Mouse (Mus musculus): ENCODE results near the gene Dnmt3a.

Gene Dnmt3a

GRCm38 (mm10) chr12:3787541-3787940 is 18.3 kb upstream of the Dnmt3a start:
- DNase-seq = no peak

DNA sequence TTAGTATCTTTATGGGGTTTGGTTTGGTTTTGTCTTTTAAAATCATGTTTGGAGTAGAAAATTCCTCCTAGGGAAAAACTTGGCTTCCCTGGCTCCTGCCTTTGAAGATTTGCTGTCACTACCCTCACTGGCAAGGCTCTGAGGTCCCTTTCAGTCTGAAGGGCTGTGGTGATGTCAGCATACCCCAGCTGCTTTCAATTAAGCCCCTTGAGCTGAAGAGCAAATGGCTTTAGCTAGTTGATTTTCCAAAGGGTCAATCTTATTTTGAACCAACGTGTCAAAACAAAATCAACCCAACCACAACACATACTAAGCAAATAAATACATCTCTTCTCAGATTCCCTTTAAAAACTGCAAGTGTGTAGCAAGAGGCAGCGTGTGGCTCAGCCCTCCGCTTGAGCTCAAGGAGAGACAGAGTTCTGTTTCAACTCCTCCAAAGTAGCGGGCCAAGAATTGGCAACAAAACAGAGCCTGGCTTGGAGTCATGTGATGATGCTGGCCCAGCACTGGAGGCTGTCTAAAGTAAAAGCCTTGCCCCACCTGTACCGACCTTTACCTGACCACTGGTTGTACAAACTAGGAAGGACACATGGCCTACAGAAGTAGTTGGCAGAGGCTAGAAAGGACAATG is 17.3 kb upstream of the Dnmt3a start:
- DNase-seq = no peak

GRCm38 (mm10) chr12:3789626-3790185 is 16.1 kb upstream of the Dnmt3a start:
- no peak for DNase-seq

GRCm38 (mm10) chr12:3791257-3791656 is 14.6 kb upstream of the Dnmt3a start:
- DNase-seq = no peak

DNA sequence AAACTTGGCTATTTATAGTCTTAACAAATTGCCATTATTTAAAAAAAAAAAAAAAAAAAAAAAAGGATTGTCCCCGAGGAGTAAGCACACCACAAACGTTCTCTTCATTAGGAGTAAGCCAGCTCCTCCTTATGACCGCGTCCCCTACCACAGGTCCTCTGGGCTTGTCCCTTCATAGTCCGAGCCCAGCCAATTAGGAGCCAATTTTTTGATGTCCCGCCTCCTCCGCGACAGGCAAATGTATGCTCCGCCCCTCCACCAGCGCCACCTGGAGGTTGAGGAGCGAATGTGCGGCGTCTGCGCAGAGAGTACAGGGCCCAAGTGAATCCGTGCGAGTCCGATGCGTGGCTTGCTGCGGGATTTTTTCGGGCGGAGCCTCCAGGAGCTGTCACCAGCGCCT is 14.1 kb upstream of the Dnmt3a start:
- DNase-seq = peak; percentile 99

- no peak for DNase-seq
Observed at GRCm38 (mm10) chr12:3792248-3792647, 13.6 kb upstream of the Dnmt3a start.

- DNase-seq = no peak
Observed at GRCm38 (mm10) chr12:3795569-3795968, 10.2 kb upstream of the Dnmt3a start.

- DNase-seq = no peak
Observed at GRCm38 (mm10) chr12:3799551-3799950, 6.3 kb upstream of the Dnmt3a start.

- peak; percentile 77 for DNase-seq
Observed at GRCm38 (mm10) chr12:3806271-3806684, 471 bp downstream of the Dnmt3a start.

DNA sequence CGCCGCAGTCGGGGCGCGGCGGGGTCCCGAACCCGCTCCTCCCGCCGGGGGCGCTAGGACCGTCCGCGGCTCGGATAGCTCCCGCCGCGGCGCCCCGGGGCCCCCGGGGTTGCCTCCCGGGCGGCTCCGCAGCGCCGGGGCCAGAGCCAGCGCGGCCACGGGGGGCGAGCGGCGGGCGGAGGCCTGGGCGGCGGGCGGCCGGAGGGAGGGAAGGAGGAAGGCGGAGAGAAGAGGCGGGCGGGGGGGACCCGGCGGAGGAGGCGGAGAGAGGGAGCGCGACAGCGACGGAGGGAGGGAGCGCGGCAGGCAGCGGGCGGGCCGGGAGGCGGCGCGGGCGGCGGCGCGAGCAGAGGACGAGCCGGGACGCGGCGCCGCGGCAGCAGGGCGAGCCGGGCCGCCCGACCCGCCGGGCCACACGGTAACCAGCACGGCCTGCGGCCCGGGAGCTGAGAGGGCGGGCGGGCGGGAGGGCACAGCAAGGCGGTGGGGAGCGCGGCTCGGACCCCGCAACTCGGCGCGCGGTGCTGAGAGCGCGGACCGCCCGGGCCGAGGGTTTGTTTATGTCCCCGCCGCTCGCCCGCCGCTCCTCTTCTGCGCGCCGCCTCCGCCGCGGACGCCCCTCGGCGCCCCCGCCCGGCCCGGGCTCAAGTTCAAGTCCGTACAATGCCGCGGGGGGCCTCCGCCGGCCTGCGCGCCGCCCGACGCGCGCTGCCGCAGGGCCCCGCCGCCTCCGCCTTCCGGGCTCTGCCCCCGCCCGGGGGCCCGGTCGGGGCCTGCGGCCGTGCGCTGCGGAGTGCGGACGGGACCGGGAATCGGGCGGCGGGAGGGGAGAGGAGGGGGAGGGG is 1.1 kb downstream of the Dnmt3a start:
- DNase-seq = peak; percentile 81

DNA sequence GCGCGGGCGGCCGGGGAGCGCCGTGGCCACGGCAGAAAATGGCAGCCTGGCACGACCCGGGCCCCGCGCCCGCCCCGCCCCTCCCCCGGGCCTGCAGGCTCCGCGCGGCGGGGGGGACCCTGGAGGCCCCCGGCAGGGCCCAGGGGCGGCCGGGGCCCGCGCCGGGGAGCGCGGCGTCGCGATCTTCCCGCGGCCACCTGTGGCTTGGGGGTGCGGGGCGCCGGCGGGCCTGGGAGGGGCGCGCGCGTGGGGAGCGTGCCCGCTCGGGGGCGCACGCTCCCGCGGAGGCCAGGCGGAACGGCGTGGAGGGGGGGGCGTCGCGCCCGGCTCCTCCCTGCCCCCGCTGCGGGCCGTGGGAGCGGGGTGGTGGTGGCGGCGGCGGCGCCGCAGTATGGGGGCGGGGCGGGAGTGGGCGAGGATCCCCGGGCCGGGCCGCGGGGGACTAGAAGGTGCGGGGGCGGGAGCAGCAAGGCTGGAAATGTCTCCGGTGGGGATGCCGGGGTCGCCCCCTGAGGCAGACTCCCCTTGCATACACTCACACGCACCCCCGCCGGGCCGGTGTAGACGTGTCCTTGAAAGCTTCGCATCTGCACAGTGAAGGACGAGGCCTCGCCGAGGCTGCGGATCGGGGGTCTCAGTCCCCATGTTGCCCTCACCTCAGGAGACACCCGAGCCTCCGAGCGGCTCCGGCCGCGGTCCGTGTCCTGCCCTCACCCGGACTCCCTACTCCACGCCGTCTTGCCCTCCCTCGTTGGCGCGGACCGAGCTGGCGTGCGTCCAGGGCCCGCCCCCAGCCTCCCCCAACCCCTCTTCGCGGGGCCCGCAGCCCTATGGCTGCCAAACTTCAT is 2.0 kb downstream of the Dnmt3a start:
- DNase-seq = peak; percentile 77

DNA sequence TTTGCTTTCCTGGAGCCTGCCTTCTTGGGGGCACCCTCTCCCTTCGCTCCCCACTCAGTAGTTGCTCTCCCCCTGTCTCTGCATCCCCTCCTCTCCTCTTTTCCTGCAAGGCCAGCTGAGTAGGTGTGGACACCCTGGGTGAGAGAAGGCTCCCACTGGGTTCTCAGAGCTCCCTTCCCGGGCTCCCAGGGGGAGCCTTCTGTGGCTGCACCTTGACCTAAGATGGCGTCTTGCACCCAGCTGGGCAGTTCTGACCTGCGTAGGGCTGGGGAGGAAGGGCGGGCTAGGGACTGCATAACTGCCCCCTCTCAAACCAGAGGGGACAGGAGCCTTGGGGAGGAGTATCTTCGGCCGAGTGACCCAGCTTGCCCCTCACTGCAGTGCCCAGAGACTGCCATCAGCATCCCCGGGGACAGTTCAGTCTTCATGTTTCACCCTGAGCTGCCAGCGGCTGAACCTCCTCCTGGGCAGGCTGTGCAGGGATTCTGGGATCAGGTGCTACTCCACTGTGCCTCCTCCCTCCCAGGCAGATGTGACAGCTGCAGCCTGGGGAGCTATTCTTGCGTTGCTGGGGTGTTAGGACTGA is 2.7 kb downstream of the Dnmt3a start:
- no peak for DNase-seq

DNA sequence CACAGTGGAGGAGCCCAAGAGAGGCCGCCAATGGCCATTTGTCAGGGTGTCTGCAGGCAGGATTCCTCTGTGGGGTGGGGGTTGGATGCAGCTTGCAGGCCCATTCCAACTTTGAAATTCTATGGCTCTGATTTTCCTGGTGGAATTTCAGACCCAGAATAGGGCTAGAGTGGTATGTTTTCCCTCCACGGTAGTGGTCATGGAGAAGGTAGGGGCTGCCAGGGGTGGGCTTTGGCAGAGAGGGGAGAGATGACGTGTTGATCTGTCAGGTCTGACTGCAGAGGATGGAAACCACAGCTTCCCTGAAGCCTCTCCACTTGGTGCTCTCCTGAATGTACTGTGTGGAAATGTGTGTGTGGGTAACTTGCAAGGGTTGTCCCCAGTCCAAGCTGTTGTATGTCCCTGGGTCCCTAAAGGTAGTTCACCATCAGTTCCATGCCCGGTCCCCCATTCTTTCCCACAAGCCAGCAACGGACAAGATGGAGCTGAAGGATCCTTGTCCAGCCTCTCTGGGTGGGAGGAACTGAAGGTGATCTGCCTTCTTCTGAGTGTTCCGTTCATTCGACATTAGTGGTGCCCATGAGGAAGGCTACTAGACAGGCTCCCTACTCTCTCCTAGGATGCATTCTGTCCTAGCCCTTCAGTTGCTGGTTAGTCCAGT is 3.8 kb downstream of the Dnmt3a start:
- no peak for DNase-seq

GRCm38 (mm10) chr12:3810455-3810854 is 4.6 kb downstream of the Dnmt3a start:
- no peak for DNase-seq

DNA sequence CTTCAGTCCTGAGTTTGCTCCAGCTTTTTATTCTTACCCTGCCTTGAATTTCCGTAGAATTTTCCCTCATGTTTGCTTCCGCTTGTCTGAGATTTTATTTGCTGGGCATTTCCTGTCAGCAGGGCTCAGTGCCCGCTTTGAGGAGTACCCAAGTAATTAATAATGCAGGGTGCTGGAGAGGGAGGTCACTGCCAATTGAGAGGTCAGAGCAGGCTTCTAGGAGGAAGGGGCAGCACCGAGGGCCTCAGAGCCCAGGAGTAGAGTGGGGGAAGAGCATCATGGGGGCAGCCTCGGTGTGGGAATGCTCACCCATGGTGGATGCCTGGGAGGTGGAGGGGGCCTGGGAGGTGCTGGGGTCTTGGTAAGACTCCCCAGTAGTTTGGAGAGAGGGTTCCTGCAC is 5.8 kb downstream of the Dnmt3a start:
- no peak for DNase-seq

- DNase-seq = no peak
Observed at GRCm38 (mm10) chr12:3812251-3812650, 6.4 kb downstream of the Dnmt3a start.

DNA sequence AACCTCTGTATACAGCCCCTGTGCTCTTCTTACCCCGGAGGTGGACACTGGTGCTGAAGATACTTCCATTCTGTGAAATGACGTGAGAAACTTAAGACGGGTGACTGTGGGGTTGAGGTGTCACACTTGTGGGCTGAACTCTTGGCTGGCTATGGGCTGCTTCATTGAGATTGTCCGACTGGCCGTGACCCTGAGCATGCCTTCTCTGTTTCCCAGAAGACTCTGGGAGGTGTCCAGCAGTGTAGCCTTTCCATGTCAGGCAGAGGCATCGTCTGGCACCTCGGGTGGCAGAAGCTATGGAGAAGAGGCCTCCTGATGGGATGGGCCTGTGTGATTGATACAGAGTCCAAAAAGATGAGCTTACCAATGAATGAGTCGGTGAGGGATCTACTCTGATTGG is 7.3 kb downstream of the Dnmt3a start:
- DNase-seq = no peak

- DNase-seq = no peak
Observed at GRCm38 (mm10) chr12:3815386-3815785, 9.6 kb downstream of the Dnmt3a start.

DNA sequence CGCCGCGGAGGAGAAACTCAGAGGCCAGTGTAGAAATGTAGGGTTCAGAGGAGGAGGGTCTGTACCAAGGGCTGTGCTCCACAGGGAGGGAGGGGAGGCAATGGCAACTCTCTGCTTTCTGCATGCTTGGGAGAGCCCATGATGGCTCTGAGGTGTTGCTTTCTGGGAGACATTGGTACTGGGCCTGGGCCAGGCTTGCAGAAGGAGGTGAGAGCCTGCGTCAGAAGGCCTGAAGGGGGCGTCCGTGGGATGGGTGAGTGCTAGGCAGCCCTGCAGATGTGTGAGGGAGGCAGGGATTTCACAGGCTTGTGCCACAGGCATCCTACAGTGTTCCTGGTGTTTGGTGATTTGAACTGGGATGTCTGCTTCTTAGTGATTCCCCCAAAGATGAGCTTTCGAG is 11.2 kb downstream of the Dnmt3a start:
- DNase-seq = no peak

- DNase-seq = no peak
Observed at GRCm38 (mm10) chr12:3817566-3817965, 11.8 kb downstream of the Dnmt3a start.

DNA sequence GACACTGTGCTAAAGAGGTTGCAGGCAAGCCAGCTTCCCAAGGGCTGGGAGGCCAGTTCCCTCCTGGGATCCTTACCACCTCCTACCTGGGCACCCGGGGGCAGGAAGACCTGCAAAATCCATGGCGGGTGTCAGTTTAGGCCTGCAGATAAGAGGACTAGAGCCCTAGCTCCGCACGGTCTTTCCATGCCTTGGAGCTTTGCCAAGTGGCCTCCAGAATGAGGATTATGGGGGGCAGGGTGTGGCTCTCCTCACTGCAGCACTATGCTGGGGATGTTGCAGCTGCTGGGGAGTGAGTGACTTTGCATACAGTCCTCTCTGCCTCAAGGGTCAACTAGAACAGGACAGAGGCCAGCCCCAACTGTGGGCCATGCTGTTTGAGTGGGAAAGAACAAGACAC is 14.1 kb downstream of the Dnmt3a start:
- no peak for DNase-seq

DNA sequence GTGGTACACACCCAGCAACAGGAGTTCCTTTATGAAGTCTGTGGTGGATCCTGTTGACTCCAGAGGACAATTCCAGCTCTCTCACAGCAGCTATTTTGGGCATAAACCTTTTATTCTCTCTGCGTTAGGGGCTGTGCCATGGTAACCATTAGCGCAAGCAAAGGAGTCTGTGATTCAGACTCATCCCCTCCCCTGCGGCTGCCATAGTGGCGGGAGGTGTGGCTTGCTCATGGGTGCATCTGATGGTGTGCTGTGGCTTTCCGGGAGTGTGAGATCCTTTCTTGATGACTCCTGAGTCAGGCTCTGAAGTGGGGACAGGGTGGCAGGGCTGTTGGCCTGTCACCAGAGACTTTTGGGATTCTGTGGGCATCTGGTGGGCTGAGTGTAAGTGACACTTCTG is 17.6 kb downstream of the Dnmt3a start:
- no peak for DNase-seq
